Mouse (Mus musculus) liver, postnatal 0 days (tissue): ENCODE measurements around the gene Myf5.

Experiments
- CTCF ChIP-seq: sonication (generic); IDR thresholded peaks from 2 replicates; pipeline ENCODE4 v1.5.1; 2016; ENCODE audit warnings: antibody characterized with exemption, low read depth
- EP300 ChIP-seq: IDR thresholded peaks from 2 replicates; pipeline ENCODE4 v1.6.1; 2016; ENCODE audit warnings: antibody characterized with exemption, low read depth, mild to moderate bottlenecking

DNA sequence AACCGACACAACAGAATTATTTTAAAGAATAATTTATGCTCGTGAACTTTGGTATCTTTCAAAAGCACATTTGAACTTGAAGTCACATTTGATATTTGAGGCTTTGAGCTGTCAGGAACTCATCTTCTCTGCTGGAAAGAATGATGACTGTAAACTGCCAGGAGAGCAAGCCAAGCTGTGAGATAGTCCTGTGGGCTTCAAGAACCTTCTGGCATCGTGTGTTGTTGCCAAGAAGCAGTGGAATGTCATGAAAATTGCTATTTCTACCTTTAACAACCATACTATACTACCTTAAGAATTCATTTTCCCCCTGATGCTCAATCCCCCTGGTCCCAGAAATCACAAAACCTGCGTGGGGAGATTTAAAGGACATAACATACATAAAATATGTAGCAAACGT is 33.3 kb upstream of the Myf5 start:
- no peak for TF ChIP-seq CTCF
- TF ChIP-seq EP300: no peak
